Mouse (Mus musculus) heart, postnatal 0 days (tissue): Measurements from ENCODE around the gene Pcbp2. TPM values are rescaled to one million over a fixed set of nuclear protein-coding genes. Genes with fewer than 3 reads are reported as not detected.

Experiments
- ATAC-seq: fragments of 200-750 bp; cut with Nextera tagmentation; 2 replicates; pipeline ENCODE4 v1.8.0; 2017; ENCODE audit warnings: low read depth, moderate number of reproducible peaks, moderate library complexity; ENCODE audit not compliant: insufficient read depth
- DNase-seq: peaks from one replicate; pipeline ENCODE4 v3.0.0-alpha.2; 2016; ENCODE audit warnings: low spot score
- H3K27ac ChIP-seq: fragments of 300-500 bp; sonication (generic); 2 replicates; pipeline ENCODE4 v1.5.1; 2014; ENCODE audit warnings: low read depth, mild to moderate bottlenecking
- H3K27me3 ChIP-seq: fragments of 300-500 bp; sonication (generic); 2 replicates; pipeline ENCODE4 v1.6.1; 2014; ENCODE audit warnings: low read length, mixed read lengths; ENCODE audit not compliant: control insufficient read depth, insufficient read depth
- H3K36me3 ChIP-seq: fragments of 300-500 bp; sonication (generic); replicated peaks from 2 replicates; pipeline ENCODE4 v1.6.1; 2014; ENCODE audit warnings: low read length, mixed read lengths; ENCODE audit not compliant: control insufficient read depth, insufficient read depth
- H3K4me1 ChIP-seq: fragments of 300-500 bp; sonication (generic); 2 replicates; pipeline ENCODE4 v1.6.1; 2014; ENCODE audit warnings: antibody characterized with exemption; ENCODE audit not compliant: control insufficient read depth, insufficient read depth
- H3K4me2 ChIP-seq: fragments of 300-500 bp; sonication (generic); 2 replicates; pipeline ENCODE4 v1.6.1; 2014; ENCODE audit warnings: low read depth, mild to moderate bottlenecking, low read length, moderate library complexity
- H3K4me3 ChIP-seq: fragments of 300-500 bp; sonication (generic); 2 replicates; pipeline ENCODE4 v1.5.1; 2014; ENCODE audit warnings: low read depth, low read length
- H3K9ac ChIP-seq: fragments of 300-500 bp; sonication (generic); replicated peaks from 2 replicates; pipeline ENCODE4 v1.6.1; 2014; ENCODE audit warnings: low read depth, low read length, mixed read lengths
- H3K9me3 ChIP-seq: fragments of 300-500 bp; sonication (generic); replicated peaks from 2 replicates; pipeline ENCODE4 v1.6.1; 2016; ENCODE audit warnings: low read length; ENCODE audit not compliant: control insufficient read depth
- CTCF ChIP-seq: IDR thresholded peaks from 2 replicates; pipeline ENCODE4 v1.5.1; 2016; ENCODE audit warnings: antibody characterized with exemption, control low read depth, low read depth
- EP300 ChIP-seq: IDR thresholded peaks from 2 replicates; pipeline ENCODE4 v1.6.1; 2016; ENCODE audit warnings: antibody characterized with exemption, low read depth
- WGBS: fragments of 180-500 bp; shearing (Covaris S2); extraction: QIAGEN DNeasy Blood & Tissue Kit; methylation state at CpG from one replicate; pipeline ENCODE4 v1.1.7; 2014; 5-methylcytosine and 5-hydroxymethylcytosine counted together
- polyA plus RNA-seq: library from polyadenylated mRNA; unstranded; fragments of >200 nt; fragmentation: Nextera tagmentation; extraction: Ambion mirVana; gene quantifications from 2 replicates; pipeline ENCODE4 v1.2.1, GENCODE M21; 2015
- total RNA-seq: library from RNA; depleted of rRNA; stranded (reverse); fragments of >200 nt; gene quantifications from 2 replicates; pipeline ENCODE4 v1.2.3, GENCODE M21; 2014; ENCODE audit warnings: low replicate concordance; rRNA removed

Pcbp2 gene
- total and polyA plus RNA-seq, 2 experiments from 2014 or later: 118 to 221 TPM

DNA sequence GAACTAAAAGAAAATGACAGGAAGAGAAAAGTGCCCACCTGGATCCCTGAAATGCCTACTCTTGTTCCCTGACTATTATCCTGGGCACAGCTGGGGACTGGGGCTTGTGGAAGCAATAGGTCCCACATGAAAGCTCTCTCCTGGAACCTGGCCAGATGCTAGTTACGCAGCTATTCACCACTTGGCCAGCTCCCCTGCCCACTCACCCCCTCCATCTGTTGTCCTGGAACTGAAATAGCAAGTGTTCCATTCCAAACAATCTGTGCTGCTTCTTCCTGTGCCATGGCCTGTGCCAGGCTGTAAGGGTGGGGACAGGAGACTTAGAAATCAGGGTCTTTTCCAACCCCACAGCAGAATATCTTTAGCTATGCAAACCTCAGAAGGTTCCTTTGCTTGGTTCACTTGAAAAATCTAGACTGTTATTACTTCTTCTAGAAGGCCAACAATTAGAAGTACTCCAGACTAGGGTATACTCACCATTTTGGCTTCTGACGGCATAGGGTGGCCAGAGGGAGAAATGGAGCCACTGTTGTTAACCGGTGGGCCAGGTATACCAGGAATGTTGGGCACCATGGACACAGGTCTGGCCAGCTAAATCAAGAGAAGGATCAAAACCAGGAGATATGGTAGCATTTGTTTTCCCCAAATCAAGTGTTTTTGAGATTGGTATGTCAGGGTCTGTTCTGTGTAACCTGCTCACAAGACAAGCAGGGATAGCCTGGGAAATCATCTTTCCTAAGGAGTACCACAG, 76.5 kb downstream of the Pcbp2 start:
- DNase-seq: peak; percentile 89
- H3K4me1 ChIP-seq: peaks cover 3% of the 10 kb centered on the region; the same call in 1 of the 2 replicates
- H3K27me3 ChIP-seq: no peaks in the 10 kb centered on the region
- H3K4me3 ChIP-seq: no peak overlapping the region
- no peaks in the 10 kb centered on the region for H3K9me3 ChIP-seq
- TF ChIP-seq CTCF: no peak; the same call in 1 of the 2 replicates
- no peak for TF ChIP-seq EP300
- H3K9ac ChIP-seq: no peak overlapping the region
- peak overlapping the region; percentile 78 for H3K27ac ChIP-seq
- H3K4me2 ChIP-seq: no peak overlapping the region
- WGBS: 61% methylated on average over 3 of the region's 3 CpGs
- H3K36me3 ChIP-seq: peaks cover 64% of the 10 kb centered on the region
- peak; percentile 84 for ATAC-seq

DNA sequence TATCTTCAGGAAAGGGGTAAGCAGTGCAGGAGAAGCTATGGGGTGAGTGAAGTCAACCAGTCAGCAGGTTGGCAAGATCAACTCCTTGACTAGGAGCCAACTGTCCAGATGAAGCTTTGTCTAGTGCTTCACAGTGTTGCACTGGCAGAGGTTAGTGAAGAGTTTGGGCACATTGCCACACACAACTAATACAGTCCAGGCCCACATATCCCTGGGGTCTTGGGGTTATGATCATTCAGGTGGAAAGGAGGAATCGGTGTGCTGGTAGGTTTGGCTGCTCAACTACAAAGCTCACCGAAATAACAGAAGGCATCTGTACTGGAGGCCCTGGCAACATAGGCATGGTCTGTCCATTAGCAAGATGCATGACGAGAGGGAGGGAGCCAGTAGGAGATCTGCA, 77.1 kb downstream of the Pcbp2 start:
- H3K36me3 ChIP-seq: peaks cover 64% of the 10 kb centered on the region
- H3K27ac ChIP-seq: peak overlapping the region; percentile 78
- H3K4me2 ChIP-seq: no peak overlapping the region
- no peaks in the 10 kb centered on the region for H3K9me3 ChIP-seq
- H3K27me3 ChIP-seq: no peaks in the 10 kb centered on the region
- peaks cover 3% of the 10 kb centered on the region; the same call in 1 of the 2 replicates for H3K4me1 ChIP-seq
- TF ChIP-seq CTCF: no peak
- TF ChIP-seq EP300: no peak
- 84% methylated on average over 3 of the region's 3 CpGs for WGBS
- no peak overlapping the region for H3K9ac ChIP-seq
- DNase-seq (no peak), ATAC-seq (peak; percentile 39; the same call in 1 of the 2 replicates)
- H3K4me3 ChIP-seq: no peak overlapping the region

Other genes with a start within 250 kb of the Pcbp2 start
- gene Itgb7, start 238.6 kb upstream of the Pcbp2 start, total RNA-seq: 0.23 and 1.1 TPM in 2 replicates
- 0.79 and 0.92 TPM in 2 replicates for gene Itgb7, start 238.6 kb upstream of the Pcbp2 start, polyA plus RNA-seq
- gene Rarg, start 213.0 kb upstream of the Pcbp2 start, total RNA-seq: 8.9 and 9.7 TPM in 2 replicates
- gene Rarg, start 213.0 kb upstream of the Pcbp2 start, polyA plus RNA-seq: 5.4 and 6.0 TPM in 2 replicates
- not detected in 2 replicates for gene Gm9918, start 200.0 kb upstream of the Pcbp2 start, total RNA-seq
- not detected in 2 replicates for gene Gm9918, start 200.0 kb upstream of the Pcbp2 start, polyA plus RNA-seq
- gene Mfsd5, start 191.1 kb upstream of the Pcbp2 start, total RNA-seq: 35.6 and 53.5 TPM in 2 replicates
- gene Mfsd5, start 191.1 kb upstream of the Pcbp2 start, polyA plus RNA-seq: 31.4 and 34.1 TPM in 2 replicates
- 11.6 and 15.3 TPM in 2 replicates for gene Espl1, start 174.3 kb upstream of the Pcbp2 start, total RNA-seq
- gene Espl1, start 174.3 kb upstream of the Pcbp2 start, polyA plus RNA-seq: 2.3 and 3.7 TPM in 2 replicates
- gene Pfdn5, start 144.4 kb upstream of the Pcbp2 start, total RNA-seq: 90.7 and 148 TPM in 2 replicates
- 344 and 362 TPM in 2 replicates for gene Pfdn5, start 144.4 kb upstream of the Pcbp2 start, polyA plus RNA-seq
- gene Myg1, start 138.8 kb upstream of the Pcbp2 start, total RNA-seq: 35.6 and 60.5 TPM in 2 replicates
- 39.0 and 41.1 TPM in 2 replicates for gene Myg1, start 138.8 kb upstream of the Pcbp2 start, polyA plus RNA-seq
- 25.9 and 59.6 TPM in 2 replicates for gene Aaas, start 119.8 kb upstream of the Pcbp2 start, total RNA-seq
- 18.8 and 20.4 TPM in 2 replicates for gene Aaas, start 119.8 kb upstream of the Pcbp2 start, polyA plus RNA-seq
- gene Sp7, start 103.4 kb upstream of the Pcbp2 start, total RNA-seq: not detected in 2 replicates
- not detected in 2 replicates for gene Sp7, start 103.4 kb upstream of the Pcbp2 start, polyA plus RNA-seq
- gene Sp1, start 64.4 kb upstream of the Pcbp2 start, total RNA-seq: 32.1 and 32.6 TPM in 2 replicates
- gene Sp1, start 64.4 kb upstream of the Pcbp2 start, polyA plus RNA-seq: 3.0 and 3.1 TPM in 2 replicates
- gene Amhr2, start 25.2 kb upstream of the Pcbp2 start, total RNA-seq: 0.19 and 0.81 TPM in 2 replicates
- 0.75 and 1.9 TPM in 2 replicates for gene Amhr2, start 25.2 kb upstream of the Pcbp2 start, polyA plus RNA-seq
- 16.8 and 25.7 TPM in 2 replicates for gene Prr13, start 11.5 kb upstream of the Pcbp2 start, total RNA-seq
- gene Prr13, start 11.5 kb upstream of the Pcbp2 start, polyA plus RNA-seq: 71.4 and 73.4 TPM in 2 replicates
- not detected in 2 replicates for gene Gm10337, start 33.2 kb downstream of the Pcbp2 start, total RNA-seq
- not detected in 2 replicates for gene Gm10337, start 33.2 kb downstream of the Pcbp2 start, polyA plus RNA-seq
- 4.7 and 6.1 TPM in 2 replicates for gene Map3k12, start 46.5 kb downstream of the Pcbp2 start, total RNA-seq
- gene Map3k12, start 46.5 kb downstream of the Pcbp2 start, polyA plus RNA-seq: 4.1 and 4.6 TPM in 2 replicates
- 73.7 and 74.9 TPM in 2 replicates for gene Tarbp2, start 47.7 kb downstream of the Pcbp2 start, total RNA-seq
- gene Tarbp2, start 47.7 kb downstream of the Pcbp2 start, polyA plus RNA-seq: 65.4 and 68.5 TPM in 2 replicates
- gene Npff, start 54.4 kb downstream of the Pcbp2 start, total RNA-seq: 0.84 TPM in 1 of 2 replicates, not detected in the other
- 0.89 and 1.1 TPM in 2 replicates for gene Npff, start 54.4 kb downstream of the Pcbp2 start, polyA plus RNA-seq
- not detected in 2 replicates for gene Gm28047, start 154.5 kb downstream of the Pcbp2 start, total RNA-seq
- gene Gm28047, start 154.5 kb downstream of the Pcbp2 start, polyA plus RNA-seq: not detected in 2 replicates
- gene Atf7, start 154.9 kb downstream of the Pcbp2 start, total RNA-seq: 12.4 and 16.2 TPM in 2 replicates
- 18.7 and 20.6 TPM in 2 replicates for gene Atf7, start 154.9 kb downstream of the Pcbp2 start, polyA plus RNA-seq
- gene Atp5g2, start 201.8 kb downstream of the Pcbp2 start, total RNA-seq: 377 and 462 TPM in 2 replicates
- 108 and 125 TPM in 2 replicates for gene Atp5g2, start 201.8 kb downstream of the Pcbp2 start, polyA plus RNA-seq